Mouse (Mus musculus) cerebellum, adult (tissue): ENCODE results near the gene Hepacam2.
"Not testable (repeated sequence)": the region's sequence is repeated elsewhere in the genome, so short reads cannot be mapped to it uniquely, and the experiment has no call there.

Experiments used
- ATAC-seq: cut with Nextera tagmentation; 2 replicates; pipeline ENCODE4 v1.9.2; 2017; ENCODE audit warnings: mild to moderate bottlenecking, moderate library complexity, mixed read lengths; ENCODE audit not compliant: insufficient number of reproducible peaks, low FRiP score, low TSS enrichment

The Hepacam2 gene

GRCm38 (mm10) chr6:3470706-3471105 lies 27.4 kb downstream of the Hepacam2 start:
- no peak for ATAC-seq

GRCm38 (mm10) chr6:3468627-3469026 lies 29.5 kb downstream of the Hepacam2 start:
- no peak for ATAC-seq

- no peak for ATAC-seq
Measured at GRCm38 (mm10) chr6:3463594-3463993, 34.5 kb downstream of the Hepacam2 start.

GRCm38 (mm10) chr6:3463026-3463425 lies 35.1 kb downstream of the Hepacam2 start:
- ATAC-seq = no peak

- ATAC-seq = no peak
Measured at GRCm38 (mm10) chr6:3455944-3456536, 42.1 kb downstream of the Hepacam2 start.

- no peak for ATAC-seq
Measured at GRCm38 (mm10) chr6:3454421-3454820, 43.7 kb downstream of the Hepacam2 start.

GRCm38 (mm10) chr6:3447404-3447803 lies 50.7 kb downstream of the Hepacam2 start:
- peak; percentile 81 for ATAC-seq

GRCm38 (mm10) chr6:3443905-3444304 lies 54.2 kb downstream of the Hepacam2 start:
- no peak for ATAC-seq

GRCm38 (mm10) chr6:3436087-3436486 lies 62.0 kb downstream of the Hepacam2 start:
- no peak for ATAC-seq

GRCm38 (mm10) chr6:3430976-3431375 lies 67.1 kb downstream of the Hepacam2 start:
- not testable (repeated sequence) for ATAC-seq

GRCm38 (mm10) chr6:3427047-3427446 lies 71.1 kb downstream of the Hepacam2 start:
- ATAC-seq = no peak

GRCm38 (mm10) chr6:3425333-3425732 lies 72.8 kb downstream of the Hepacam2 start:
- ATAC-seq = not testable (repeated sequence)

- not testable (repeated sequence) for ATAC-seq
Measured at GRCm38 (mm10) chr6:3424613-3425277, 73.4 kb downstream of the Hepacam2 start.
